Mouse (Mus musculus): Measurements from ENCODE around the gene Cenps.
"Not testable (repeated sequence)": the region's sequence is repeated elsewhere in the genome, so short reads cannot be mapped to it uniquely, and the experiment has no call there.

The Cenps gene

GRCm38 (mm10) chr4:149103875-149104561, 33.4 kb downstream of the Cenps start, which contains the start of gene Dffa:
Gene Dffa (plus strand): TSS chr4:149104146.
- DNase-seq (ENCODE audit: low spot score), result peak; percentile 98

DNA sequence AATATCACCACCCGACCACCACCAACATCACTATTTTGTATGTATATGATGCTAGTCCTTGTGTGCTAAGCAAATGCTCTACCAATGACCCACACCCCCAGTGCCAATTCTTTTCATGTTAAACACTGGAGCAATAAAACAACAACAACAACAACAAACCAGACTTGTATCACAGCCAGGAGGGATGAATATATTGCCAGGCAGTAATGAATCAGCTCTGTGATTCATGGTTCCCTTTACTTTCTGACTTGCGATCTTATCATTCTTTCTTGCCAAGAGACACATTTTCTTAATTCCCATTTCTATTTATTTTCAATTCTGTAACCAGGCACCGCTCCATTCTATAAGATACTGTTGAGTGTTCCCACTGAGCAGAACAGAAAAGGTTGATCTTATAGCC, 36.0 kb downstream of the Cenps start:
- no peak for DNase-seq (ENCODE audit: low spot score)

- not testable (repeated sequence) for DNase-seq (ENCODE audit: low spot score)
Measured at GRCm38 (mm10) chr4:149100449-149100848, 37.0 kb downstream of the Cenps start.

GRCm38 (mm10) chr4:149099369-149100017, 37.9 kb downstream of the Cenps start, which contains the start of gene Pex14:
Gene Pex14 (minus strand): TSS chr4:149099876.
- DNase-seq (ENCODE audit: low spot score), result peak; percentile 96

DNA sequence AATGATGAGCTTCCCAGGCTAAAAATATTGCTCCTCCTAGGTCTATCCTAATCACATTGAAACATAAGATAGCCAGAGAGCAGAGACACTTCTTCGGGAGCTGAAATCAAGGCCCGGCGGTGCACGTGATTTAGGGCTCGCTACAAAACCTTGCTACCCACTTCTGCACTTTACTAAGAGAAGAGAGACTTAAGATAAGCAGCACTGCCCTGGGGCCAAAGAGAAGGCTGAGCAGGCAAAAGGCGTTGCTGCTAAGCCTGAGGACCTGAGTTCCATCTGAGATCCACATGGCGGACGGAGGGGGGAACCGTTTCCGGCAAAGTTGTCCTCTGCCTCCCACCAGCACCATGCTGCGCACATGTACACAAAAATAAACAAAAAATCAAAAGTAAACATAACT, 38.9 kb downstream of the Cenps start:
- DNase-seq (ENCODE audit: low spot score), result no peak

- DNase-seq (ENCODE audit: low spot score), result no peak
Measured at GRCm38 (mm10) chr4:149097956-149098355, 39.5 kb downstream of the Cenps start.

DNA sequence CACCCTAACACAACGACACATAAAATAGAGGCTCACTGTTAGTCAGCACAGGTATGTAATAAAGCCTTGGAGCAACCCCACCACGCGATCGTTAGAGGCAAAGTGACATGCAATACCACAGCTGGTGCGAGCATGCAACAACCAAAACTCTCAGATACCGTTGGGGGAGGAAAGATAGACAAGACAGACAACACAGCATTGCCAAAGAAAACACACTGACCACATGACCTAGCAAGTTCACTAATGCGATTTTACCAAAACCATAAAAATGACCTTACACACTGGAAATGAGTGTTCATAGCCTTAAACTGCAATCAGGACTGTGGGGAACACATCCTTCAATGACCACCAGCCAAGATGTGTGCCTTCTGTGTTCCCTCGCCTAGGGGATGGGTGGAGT, 46.1 kb downstream of the Cenps start:
- DNase-seq (ENCODE audit: low spot score), result no peak

DNA sequence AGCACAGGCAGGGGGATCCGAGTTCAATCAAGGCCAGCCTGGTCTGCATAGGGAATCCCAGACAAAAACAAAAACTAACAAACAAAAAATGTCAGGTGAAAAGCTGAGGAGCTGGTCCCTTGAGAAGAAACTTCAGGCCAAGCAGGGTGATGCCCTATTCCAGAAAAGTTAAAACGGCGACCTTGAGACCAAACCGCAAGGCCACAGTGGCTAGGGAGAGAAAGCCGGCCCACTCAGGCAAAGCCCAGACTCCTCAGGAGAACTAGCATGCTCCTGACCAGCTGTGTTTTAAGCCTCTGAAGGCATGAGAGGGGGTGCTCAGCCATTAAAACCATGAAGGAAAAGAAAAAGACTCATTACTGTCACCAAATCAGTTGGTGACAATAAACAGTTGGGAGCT, 52.0 kb downstream of the Cenps start:
- no peak for DNase-seq (ENCODE audit: low spot score)

DNA sequence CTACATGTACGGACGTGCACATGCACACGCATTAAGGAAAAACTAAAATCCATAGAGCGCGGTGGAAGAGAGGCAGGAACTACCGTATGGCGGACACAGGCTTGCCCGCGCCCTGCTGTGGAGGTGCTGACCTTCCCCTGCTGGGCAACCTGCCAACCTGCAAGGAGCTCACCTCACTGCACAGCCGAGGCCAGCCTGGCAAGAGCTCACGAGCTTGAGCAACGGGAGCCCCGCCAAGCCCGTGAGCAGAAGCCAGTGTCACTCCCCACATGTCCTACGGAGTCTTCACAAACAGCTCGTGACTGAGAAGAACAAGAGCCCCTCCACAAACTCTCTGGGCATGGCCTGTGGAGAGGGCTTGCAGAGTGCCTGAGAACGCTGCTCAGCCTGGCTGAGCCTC, 55.9 kb downstream of the Cenps start:
- no peak for DNase-seq (ENCODE audit: low spot score)

- DNase-seq (ENCODE audit: low spot score), result no peak
Measured at GRCm38 (mm10) chr4:149080111-149080510, 57.3 kb downstream of the Cenps start.

DNA sequence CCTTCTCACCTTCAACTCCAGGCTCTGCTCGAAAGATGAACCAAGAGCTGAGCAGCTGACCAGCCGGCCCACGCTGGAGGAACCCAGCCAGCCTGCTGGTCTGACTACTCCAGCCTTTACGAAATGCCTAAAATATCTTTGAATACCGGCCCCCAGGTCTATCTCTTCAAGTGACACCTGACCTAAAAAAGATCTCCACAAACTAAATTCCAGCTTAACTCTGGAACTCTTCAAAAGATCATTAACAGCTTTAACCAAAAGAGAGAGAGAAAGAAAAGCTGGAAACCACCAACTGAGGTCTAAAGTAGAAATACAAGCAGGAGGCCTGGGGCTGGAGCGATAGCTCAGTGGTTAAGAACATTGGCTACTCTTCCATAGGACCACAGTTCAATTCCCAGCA, 57.8 kb downstream of the Cenps start:
- DNase-seq (ENCODE audit: low spot score), result no peak

DNA sequence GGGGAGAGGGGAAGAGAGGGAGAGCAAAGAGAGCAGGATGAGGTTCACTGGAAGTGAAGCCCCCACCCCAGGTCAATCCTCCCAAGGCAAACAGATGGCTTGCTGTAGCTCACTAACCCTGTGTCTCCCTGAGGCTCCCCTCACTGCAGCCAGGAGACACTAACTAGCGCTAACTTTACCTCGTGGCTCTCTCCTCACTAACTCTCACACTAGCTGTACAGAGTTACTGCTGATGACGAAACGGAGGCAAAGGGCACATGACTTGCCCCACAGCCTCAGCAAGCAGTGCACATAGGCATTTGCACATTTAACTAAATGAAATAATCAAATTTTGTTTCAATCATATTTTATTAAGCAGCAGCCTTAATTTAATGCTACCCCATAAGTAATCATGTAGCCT, 59.2 kb downstream of the Cenps start:
- no peak for DNase-seq (ENCODE audit: low spot score)
